Mouse (Mus musculus) small intestine, adult 2 months (tissue): Measurements from ENCODE around the gene Slc35e3. TPM values are rescaled to one million over a fixed set of nuclear protein-coding genes. Genes with fewer than 3 reads are reported as not detected.

Experiments
- H3K27ac ChIP-seq: fragments of 200-500 bp; 2 replicates; pipeline ENCODE4 v1.5.1; 2012; ENCODE audit warnings: low read depth, low read length, control low read depth, inconsistent platforms; ENCODE audit not compliant: insufficient read depth
- H3K27me3 ChIP-seq: fragments of 200-500 bp; 2 replicates; pipeline ENCODE4 v1.6.1; 2012; ENCODE audit warnings: mild to moderate bottlenecking, moderate library complexity, low read length, inconsistent platforms; ENCODE audit not compliant: control insufficient read depth, insufficient read depth
- H3K36me3 ChIP-seq: fragments of 200-500 bp; 2 replicates; pipeline ENCODE4 v1.6.1; 2012; ENCODE audit warnings: mild to moderate bottlenecking, low read length, control low read depth, inconsistent platforms; ENCODE audit not compliant: control insufficient read depth, insufficient read depth
- H3K4me1 ChIP-seq: fragments of 200-500 bp; 2 replicates; pipeline ENCODE4 v1.6.1; 2012; ENCODE audit warnings: low read length, inconsistent platforms, mixed read lengths; ENCODE audit not compliant: control insufficient read depth, insufficient read depth, insufficient read length
- H3K4me3 ChIP-seq: fragments of 200-500 bp; 2 replicates; pipeline ENCODE4 v1.5.1; 2012; ENCODE audit warnings: low read depth, mild to moderate bottlenecking, control low read depth, inconsistent platforms, low read length, moderate library complexity
- CTCF ChIP-seq: fragments of 200-500 bp; IDR thresholded peaks from 2 replicates; pipeline ENCODE4 v1.5.1; 2012; ENCODE audit warnings: low read depth, mild to moderate bottlenecking, control low read depth, inconsistent platforms, low read length, moderate library complexity, mixed read lengths; ENCODE audit not compliant: insufficient replicate concordance, insufficient read length; ENCODE audit errors: extremely low read depth
- POLR2A ChIP-seq: fragments of 200-500 bp; IDR thresholded peaks from 2 replicates; pipeline ENCODE4 v1.6.1; 2012; ENCODE audit warnings: low read depth, mild to moderate bottlenecking, control low read depth, inconsistent platforms, low read length, moderate library complexity
- WGBS: fragments of 180-500 bp; shearing (Covaris S2); methylation state at CpG from one replicate; pipeline ENCODE4 v1.1.7; 2018; 5-methylcytosine and 5-hydroxymethylcytosine counted together
- polyA plus RNA-seq: library from polyadenylated mRNA; depleted of rRNA; stranded (reverse); fragments of >200 nt; gene quantifications from 2 replicates; pipeline ENCODE4 v1.2.3, GENCODE M21; 2012

Gene Slc35e3
- polyA plus RNA-seq, 1 experiment, result 6.2 TPM

DNA sequence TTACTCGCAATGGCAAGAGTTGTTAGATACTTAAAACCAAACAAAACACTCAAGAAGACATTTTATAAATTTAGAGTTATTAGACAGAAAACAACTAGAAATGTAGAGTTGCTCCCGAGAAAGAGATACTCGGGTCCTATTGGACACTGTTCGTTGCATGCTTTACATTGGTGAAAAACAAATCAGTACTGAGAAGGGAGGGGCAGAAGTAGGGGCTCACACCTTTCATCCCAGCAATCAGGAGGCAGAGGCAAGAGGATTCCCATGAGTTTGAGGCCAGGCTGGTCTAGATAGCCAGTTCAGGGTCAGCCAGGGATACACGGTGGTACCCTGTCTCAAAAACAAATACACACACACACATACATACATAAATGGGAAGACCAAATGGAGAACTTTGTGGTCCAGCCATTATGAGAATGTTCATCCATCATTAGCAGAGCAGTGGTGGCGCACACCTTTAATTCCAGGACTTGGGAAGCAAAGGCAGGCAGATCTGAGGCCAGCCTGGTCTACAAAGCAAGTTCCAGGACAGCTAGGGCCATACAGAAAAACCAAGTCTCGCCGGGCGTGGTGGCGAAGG is 54.7 kb downstream of the Slc35e3 start:
- Histone ChIP-seq H3K27ac (no peak overlapping the region), H3K27me3 (no peaks in the 10 kb centered on the region), H3K4me3 (no peak overlapping the region), H3K4me1 (no peaks in the 10 kb centered on the region), H3K36me3 (peaks cover 56% of the 10 kb centered on the region)
- no peak for TF ChIP-seq CTCF
- no peak for TF ChIP-seq POLR2A
- 92% methylated on average over 10 of the region's 10 CpGs for WGBS

DNA sequence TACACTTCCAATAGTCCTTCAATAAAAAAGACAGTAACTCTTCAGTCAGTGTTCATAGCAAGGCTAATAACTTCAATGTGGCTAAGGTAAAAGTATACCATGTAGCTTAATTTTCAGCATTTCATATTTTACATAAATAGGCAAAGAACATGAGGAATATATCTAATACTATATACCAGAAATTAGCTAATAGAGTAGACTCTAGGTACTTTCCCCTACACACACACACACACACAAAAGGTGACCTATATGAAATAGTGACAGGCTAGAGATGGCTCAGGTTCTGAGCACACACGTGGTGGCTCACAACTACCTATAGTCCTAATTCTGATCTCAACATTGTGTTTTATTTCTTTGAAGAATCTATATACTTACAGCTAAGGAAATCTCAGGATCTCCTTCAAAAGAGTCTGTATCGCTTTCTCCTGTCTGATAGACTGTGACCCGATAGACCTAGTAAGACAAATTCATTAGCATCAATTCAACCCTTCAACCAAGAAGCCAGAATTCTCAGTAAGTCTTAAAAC is 55.3 kb downstream of the Slc35e3 start:
- no peak for TF ChIP-seq CTCF
- no peak for TF ChIP-seq POLR2A
- no peak overlapping the region for H3K27ac ChIP-seq
- no peaks in the 10 kb centered on the region for H3K27me3 ChIP-seq
- 90% methylated on average over 3 of the region's 3 CpGs for WGBS
- no peaks in the 10 kb centered on the region for H3K4me1 ChIP-seq
- H3K36me3 ChIP-seq, result peaks cover 51% of the 10 kb centered on the region
- H3K4me3 ChIP-seq, result no peak overlapping the region

DNA sequence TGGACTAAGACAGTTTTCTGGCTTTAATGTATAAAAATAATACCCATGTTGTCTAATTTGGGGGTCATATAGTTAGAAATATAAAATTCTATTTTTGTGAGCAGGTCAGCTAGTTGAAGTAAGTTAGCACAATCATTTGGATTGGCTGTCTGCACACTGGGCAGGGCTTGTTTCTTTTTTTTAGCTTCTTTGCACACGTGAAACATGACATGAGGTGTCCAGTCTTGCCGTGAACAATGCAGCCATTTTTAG is 56.1 kb downstream of the Slc35e3 start:
- WGBS, result 77% methylated on average over 2 of the region's 2 CpGs
- Histone ChIP-seq H3K4me3 (no peak overlapping the region), H3K4me1 (no peaks in the 10 kb centered on the region), H3K27me3 (no peaks in the 10 kb centered on the region), H3K36me3 (peaks cover 46% of the 10 kb centered on the region), H3K27ac (no peak overlapping the region)
- TF ChIP-seq CTCF (no peak), POLR2A (no peak)

DNA sequence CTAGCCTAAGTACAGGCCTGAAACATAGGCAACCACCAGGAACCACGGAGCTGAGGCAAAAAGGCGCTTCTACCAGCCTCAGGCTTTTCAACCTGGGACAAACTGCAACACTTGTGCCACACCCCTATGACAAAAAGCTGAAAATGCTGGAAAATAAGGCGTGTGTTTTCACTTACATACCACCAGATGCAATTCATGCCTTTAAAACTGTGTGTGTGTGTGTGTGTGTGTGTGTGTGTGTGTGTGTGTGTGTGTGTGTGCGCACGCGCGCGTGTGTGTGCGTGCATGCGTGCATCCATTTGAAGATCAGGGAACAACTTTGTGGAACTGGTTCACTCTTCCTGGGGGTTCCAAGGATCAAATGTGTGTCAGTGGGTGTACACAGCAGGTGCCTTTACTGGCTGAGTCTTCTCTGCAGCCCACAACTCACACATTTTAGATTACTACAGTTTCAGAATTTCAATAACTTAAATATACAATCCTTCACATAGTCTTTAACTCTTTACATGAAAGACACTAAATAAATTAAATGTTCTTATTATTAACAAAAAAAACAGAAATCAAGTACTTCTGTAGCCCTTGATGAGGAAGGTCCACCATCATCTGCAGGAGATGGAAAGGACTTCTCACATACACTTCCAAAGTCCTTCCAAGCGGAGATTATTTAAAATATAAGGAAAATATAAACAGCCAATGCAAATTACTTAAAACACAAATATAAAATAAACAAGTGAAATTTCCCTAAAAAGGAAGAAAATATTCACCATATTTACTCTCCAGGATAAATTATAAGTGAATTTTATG is 56.7 kb downstream of the Slc35e3 start:
- no peaks in the 10 kb centered on the region for H3K4me1 ChIP-seq
- H3K27me3 ChIP-seq, result no peaks in the 10 kb centered on the region
- H3K36me3 ChIP-seq, result peaks cover 41% of the 10 kb centered on the region
- 91% methylated on average over 11 of the region's 11 CpGs for WGBS
- H3K4me3 ChIP-seq, result no peak overlapping the region
- H3K27ac ChIP-seq, result no peak overlapping the region
- TF ChIP-seq POLR2A (no peak), CTCF (no peak)

DNA sequence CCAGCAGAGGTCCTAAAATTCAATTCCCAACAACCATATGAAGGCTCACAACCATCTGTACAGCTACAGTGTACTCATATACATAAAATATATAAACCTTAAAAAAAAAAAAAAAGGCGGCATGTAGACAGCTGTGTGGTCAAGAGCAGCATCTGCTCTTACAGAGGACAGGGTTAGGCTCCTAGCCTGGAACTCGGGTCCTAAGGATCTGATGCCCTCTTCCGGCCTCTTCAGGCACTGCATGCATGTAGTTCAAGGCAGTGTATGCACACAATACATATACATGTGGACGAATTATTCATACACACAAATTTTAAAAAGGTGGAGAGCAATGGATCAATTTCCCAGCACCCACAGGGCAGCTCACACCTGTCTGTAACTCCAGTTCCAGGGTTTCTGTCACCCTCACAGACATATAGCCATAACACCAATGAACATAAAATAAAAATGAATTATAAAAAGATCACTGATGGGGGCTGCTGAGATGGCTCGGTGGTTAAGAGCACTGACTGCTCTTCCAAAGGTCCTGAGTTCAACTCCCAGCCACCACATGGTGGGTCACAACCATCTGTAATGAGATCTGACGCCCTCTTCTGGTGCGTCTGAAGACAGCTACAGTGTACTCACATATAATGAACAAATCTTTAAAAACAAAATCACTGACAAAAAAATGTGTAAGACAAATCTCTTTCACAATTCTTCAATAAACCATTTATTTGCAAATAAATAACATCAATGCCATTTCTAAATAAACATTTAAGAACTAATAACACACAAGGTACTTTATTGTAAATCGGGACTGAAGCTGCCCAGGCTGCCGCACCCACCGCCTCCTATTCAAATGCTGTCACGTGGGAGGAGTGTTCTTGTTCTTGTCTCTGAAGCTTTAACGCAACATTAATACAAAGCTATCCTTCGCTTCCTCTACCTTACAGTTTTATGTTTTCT is 57.7 kb downstream of the Slc35e3 start:
- H3K27me3 ChIP-seq, result no peaks in the 10 kb centered on the region
- WGBS, result 78% methylated on average over 13 of the region's 13 CpGs
- no peak overlapping the region for H3K4me3 ChIP-seq
- H3K4me1 ChIP-seq, result no peaks in the 10 kb centered on the region
- TF ChIP-seq CTCF (peak; percentile 40; the same call in 1 of the 2 replicates), POLR2A (no peak)
- peaks cover 37% of the 10 kb centered on the region for H3K36me3 ChIP-seq
- no peak overlapping the region for H3K27ac ChIP-seq

DNA sequence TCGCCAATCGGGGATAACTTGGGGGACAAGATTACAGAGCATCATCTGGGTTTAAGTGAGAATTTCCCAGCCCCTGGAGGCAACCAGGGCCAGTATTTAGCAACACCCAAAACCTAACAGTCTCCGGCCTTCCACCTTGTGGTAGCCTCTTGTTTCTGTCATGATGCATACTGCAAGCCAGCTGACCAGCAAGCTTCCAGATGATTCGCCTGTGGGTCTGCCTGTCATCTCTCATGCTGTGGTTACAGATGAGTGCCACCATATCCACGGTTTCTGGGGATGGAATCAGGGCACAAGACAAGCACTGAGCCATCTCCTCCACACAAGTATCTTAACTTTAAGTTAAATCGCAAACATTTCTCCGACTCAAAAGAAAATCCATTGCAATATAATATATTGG is 58.6 kb downstream of the Slc35e3 start:
- H3K4me3 ChIP-seq, result no peak overlapping the region
- no peaks in the 10 kb centered on the region for H3K4me1 ChIP-seq
- no peak overlapping the region for H3K27ac ChIP-seq
- WGBS, result 86% methylated on average over 7 of the region's 7 CpGs
- no peaks in the 10 kb centered on the region for H3K27me3 ChIP-seq
- H3K36me3 ChIP-seq, result peaks cover 31% of the 10 kb centered on the region
- no peak for TF ChIP-seq POLR2A
- no peak for TF ChIP-seq CTCF
